Comparison of ENCODE assay signal across 16 mouse cellular contexts in genomic region chr2:28402128-28402527, GRCm38 (mm10). TPM values are rescaled to one million over a fixed set of nuclear protein-coding genes. Genes with fewer than 3 reads are reported as not detected.
A peak's percentile ranks its signal among the peaks of the same experiment; 100 is the strongest.
DNase-seq lines count a peak whose midpoint lies in the region; ATAC-seq lines count a peak whose summit lies in the region.
"Had no signal": no experiment of that assay in that cellular context is flagged by ENCODE, and none has a peak within 500 bp of the region (broad histone marks: within the 10 kb centered on the region; RNA-seq: fewer than 3 reads in every experiment).

No protein-coding gene starts in this region.

- no peak overlapping the region for H3K4me3 ChIP-seq in hindbrain, embryonic 13.5 days
- no peak overlapping the region for H3K4me3 ChIP-seq in hindbrain, embryonic 10.5 days
- H3K4me3 ChIP-seq in midbrain, embryonic 14.5 days (replicated peaks; ENCODE audit: low read depth, low read length) = no peak overlapping the region
- H3K4me3 ChIP-seq in midbrain, embryonic 13.5 days (replicated peaks) = no peak overlapping the region
- H3K4me3 ChIP-seq in neural tube, embryonic 15.5 days (replicated peaks) = no peak overlapping the region
- H3K4me3 ChIP-seq: liver, embryonic 15.5 days; midbrain, embryonic 10.5 days; neural tube, embryonic 12.5 days had no signal

- no peaks in the 10 kb centered on the region for H3K9me3 ChIP-seq in hindbrain, embryonic 13.5 days
- H3K9me3 ChIP-seq in hindbrain, embryonic 10.5 days = no peaks in the 10 kb centered on the region
- H3K9me3 ChIP-seq in midbrain, embryonic 14.5 days (ENCODE audit: control insufficient read depth, low read length) = no peaks in the 10 kb centered on the region
- no peaks in the 10 kb centered on the region for H3K9me3 ChIP-seq in midbrain, embryonic 13.5 days
- no peaks in the 10 kb centered on the region for H3K9me3 ChIP-seq in neural tube, embryonic 15.5 days (replicated peaks)
- H3K9me3 ChIP-seq: liver, embryonic 15.5 days; midbrain, embryonic 10.5 days; neural tube, embryonic 12.5 days had no signal

- H3K27me3 ChIP-seq in hindbrain, embryonic 13.5 days = no peaks in the 10 kb centered on the region
- no peaks in the 10 kb centered on the region for H3K27me3 ChIP-seq in hindbrain, embryonic 10.5 days (ENCODE audit: insufficient read depth, poor library complexity, severe bottlenecking)
- no peaks in the 10 kb centered on the region for H3K27me3 ChIP-seq in midbrain, embryonic 14.5 days (ENCODE audit: control insufficient read depth, insufficient read depth, low read length)
- H3K27me3 ChIP-seq in midbrain, embryonic 13.5 days = no peaks in the 10 kb centered on the region
- no peaks in the 10 kb centered on the region for H3K27me3 ChIP-seq in neural tube, embryonic 15.5 days (replicated peaks)
- H3K27me3 ChIP-seq: neural tube, embryonic 12.5 days had no signal

- H3K9ac ChIP-seq in hindbrain, embryonic 13.5 days = no peak overlapping the region
- H3K9ac ChIP-seq in midbrain, embryonic 14.5 days (replicated peaks; ENCODE audit: low read length) = no peak overlapping the region
- no peak overlapping the region for H3K9ac ChIP-seq in midbrain, embryonic 13.5 days (replicated peaks)
- no peak overlapping the region for H3K9ac ChIP-seq in neural tube, embryonic 15.5 days (replicated peaks)
- H3K9ac ChIP-seq: liver, embryonic 15.5 days; neural tube, embryonic 12.5 days had no signal

- ATAC-seq in hindbrain, embryonic 13.5 days (ENCODE audit: low FRiP score) = no peak
- no peak for ATAC-seq in midbrain, embryonic 14.5 days (ENCODE audit: low FRiP score, low TSS enrichment)
- ATAC-seq in midbrain, embryonic 13.5 days = no peak
- peak; percentile 67 to 76 for ATAC-seq in hematopoietic stem cell, adult 5-6 weeks (replicated peaks in 1 of 2; ENCODE audit: insufficient read depth in 1 of 2, low FRiP score in 2 of 2, low TSS enrichment in 1 of 2, low read depth in 1 of 2, poor library complexity in 2 of 2, severe bottlenecking in 2 of 2)
- no peak for ATAC-seq in neural tube, embryonic 15.5 days (ENCODE audit: low FRiP score)
- ATAC-seq in megakaryocyte-erythroid progenitor cell, adult 5-6 weeks (replicated peaks; ENCODE audit: low FRiP score, low TSS enrichment, poor library complexity, severe bottlenecking) = no peak

- H3K36me3 ChIP-seq in hindbrain, embryonic 13.5 days = no peaks in the 10 kb centered on the region
- no peaks in the 10 kb centered on the region for H3K36me3 ChIP-seq in hindbrain, embryonic 10.5 days
- H3K36me3 ChIP-seq in midbrain, embryonic 14.5 days (ENCODE audit: control insufficient read depth, insufficient read depth, low read length) = no peaks in the 10 kb centered on the region
- H3K36me3 ChIP-seq in midbrain, embryonic 13.5 days = no peaks in the 10 kb centered on the region
- H3K36me3 ChIP-seq in neural tube, embryonic 15.5 days = no peaks in the 10 kb centered on the region
- H3K36me3 ChIP-seq: liver, embryonic 15.5 days; midbrain, embryonic 10.5 days; neural tube, embryonic 12.5 days had no signal

- no peak for DNase-seq in hindbrain, embryonic 10.5 days (ENCODE audit: low spot score)
- no peak for DNase-seq in midbrain, embryonic 14.5 days
- DNase-seq in layer of hippocampus, adult 11-12 months (ENCODE audit: low spot score) = no peak
- DNase-seq: adrenal gland, postnatal 25 days; cerebellum, adult 11 months; gastrocnemius, postnatal 14 days had no signal

- peaks cover 23% of the 10 kb centered on the region for H3K4me1 ChIP-seq in hindbrain, embryonic 13.5 days (replicated peaks)
- H3K4me1 ChIP-seq in hindbrain, embryonic 10.5 days (replicated peaks) = no peaks in the 10 kb centered on the region
- 0 out of 2 replicates have a peak, but pooled peaks cover 7% of the 10 kb centered on the region for H3K4me1 ChIP-seq in midbrain, embryonic 14.5 days (ENCODE audit: control insufficient read depth, insufficient read depth, low read length)
- H3K4me1 ChIP-seq in midbrain, embryonic 13.5 days (replicated peaks) = peaks cover 5% of the 10 kb centered on the region; the same call in 1 of the 2 replicates
- H3K4me1 ChIP-seq in neural tube, embryonic 15.5 days = peaks cover 22% of the 10 kb centered on the region
- H3K4me1 ChIP-seq: midbrain, embryonic 10.5 days had no signal

- no peak overlapping the region for H3K4me2 ChIP-seq in hindbrain, embryonic 13.5 days
- H3K4me2 ChIP-seq in midbrain, embryonic 14.5 days (ENCODE audit: low read length) = no peak overlapping the region
- H3K4me2 ChIP-seq in midbrain, embryonic 13.5 days (replicated peaks) = no peak overlapping the region
- H3K4me2 ChIP-seq in neural tube, embryonic 15.5 days = no peak overlapping the region
- H3K4me2 ChIP-seq: heart, embryonic 11.5 days; liver, embryonic 15.5 days; neural tube, embryonic 12.5 days had no signal

- H3K27ac ChIP-seq in hindbrain, embryonic 13.5 days = peak overlapping the region; percentile 75
- H3K27ac ChIP-seq in hindbrain, embryonic 10.5 days = no peak overlapping the region
- peak overlapping the region; percentile 37; the same call in 1 of the 2 replicates for H3K27ac ChIP-seq in midbrain, embryonic 14.5 days (replicated peaks; ENCODE audit: low read depth, low read length)
- no peak overlapping the region for H3K27ac ChIP-seq in midbrain, embryonic 13.5 days
- H3K27ac ChIP-seq in neural tube, embryonic 15.5 days (replicated peaks) = peak overlapping the region; percentile 65
- H3K27ac ChIP-seq: liver, embryonic 15.5 days; midbrain, embryonic 10.5 days; neural tube, embryonic 12.5 days had no signal

RNA-seq across cellular contexts. Expression of gene Ppp1r26, which starts 44.5 kb away (rescaled TPM):
- polyA plus RNA-seq in hindbrain, embryonic 13.5 days (2015; fragmentation: Nextera tagmentation; extraction: Ambion mirVana) = 11.3 and 14.0 TPM in 2 replicates
- polyA plus RNA-seq in hindbrain, embryonic 10.5 days (2016; fragmentation: Nextera tagmentation; extraction: Ambion mirVana) = 4.3 and 5.2 TPM in 2 replicates
- 12.5 and 15.5 TPM in 2 replicates for polyA plus RNA-seq in midbrain, embryonic 14.5 days (2014; fragmentation: Nextera tagmentation; extraction: Ambion mirVana)
- 10.7 and 11.8 TPM in 2 replicates for polyA plus RNA-seq in midbrain, embryonic 13.5 days (2015; fragmentation: Nextera tagmentation; extraction: Ambion mirVana)
- 8.6 and 11.7 TPM in 2 replicates for total RNA-seq in hematopoietic stem cell, adult 5-6 weeks (2017)
- 12.4 and 13.9 TPM in 2 replicates for polyA plus RNA-seq in neural tube, embryonic 15.5 days (2015; fragmentation: Nextera tagmentation; extraction: Ambion mirVana)
- 0.39 and 0.74 TPM in 2 replicates for total RNA-seq in megakaryocyte-erythroid progenitor cell, adult 5-6 weeks (2014; fragmentation: Nextera tagmentation)
- 1.1 and 1.5 TPM in 2 replicates for total RNA-seq in megakaryocyte-erythroid progenitor cell, adult 5-6 weeks (2017)
- total RNA-seq: MEL had no signal

Comparison
In these comparisons a context has a peak if more than half of its experiments do, and no peak if none do; other contexts are left out.
1. H3K27ac ChIP-seq: peak in hindbrain, embryonic 13.5 days (single experiment), midbrain, embryonic 14.5 days (single experiment) and neural tube, embryonic 15.5 days (single experiment); none in hindbrain, embryonic 10.5 days (single experiment) and midbrain, embryonic 13.5 days (single experiment).
2. ATAC-seq: peak in hematopoietic stem cell, adult 5-6 weeks (2 of 2); none in hindbrain, embryonic 13.5 days (single experiment), midbrain, embryonic 14.5 days (single experiment), midbrain, embryonic 13.5 days (single experiment), neural tube, embryonic 15.5 days (single experiment) and megakaryocyte-erythroid progenitor cell, adult 5-6 weeks (single experiment).